Mouse (Mus musculus): Measurements from ENCODE around the gene Sorbs1. TPM values are rescaled to one million over a fixed set of nuclear protein-coding genes. Genes with fewer than 3 reads are reported as not detected.

Sorbs1 gene
- polyA plus RNA-seq, 1 experiment from 2014 or later, result 92.0 TPM

GRCm38 (mm10) chr19:40359712-40360394, 153.7 kb downstream of the Sorbs1 start:
- Histone ChIP-seq H3K27me3 (no peaks in the 10 kb centered on the region), H3K27ac (replicated peaks) (no peak overlapping the region), H3K36me3 (peaks cover 17% of the 10 kb centered on the region), H3K4me2 (no peak overlapping the region), H3K4me1 (replicated peaks) (no peaks in the 10 kb centered on the region), H3K4me3 (no peak overlapping the region), H3K9ac (no peak overlapping the region), H3K9me3 (no peaks in the 10 kb centered on the region)
- no peak for ATAC-seq (ENCODE audit: low FRiP score, low read depth)
- 89% methylated on average over 5 of the region's 5 CpGs for WGBS

GRCm38 (mm10) chr19:40356536-40357522, 156.8 kb downstream of the Sorbs1 start:
- Histone ChIP-seq H3K9me3 (no peaks in the 10 kb centered on the region), H3K27ac (replicated peaks) (no peak overlapping the region), H3K4me3 (no peak overlapping the region), H3K4me1 (replicated peaks) (no peaks in the 10 kb centered on the region), H3K27me3 (no peaks in the 10 kb centered on the region), H3K4me2 (no peak overlapping the region), H3K9ac (no peak overlapping the region), H3K36me3 (0 out of 2 replicates have a peak, but pooled peaks cover 5% of the 10 kb centered on the region)
- ATAC-seq (ENCODE audit: low FRiP score, low read depth), result no peak
- 90% methylated on average over 15 of the region's 15 CpGs for WGBS

- Histone ChIP-seq H3K4me2 (no peak overlapping the region), H3K4me3 (no peak overlapping the region), H3K4me1 (replicated peaks) (peaks cover 4% of the 10 kb centered on the region), H3K9ac (no peak overlapping the region), H3K36me3 (peaks cover 16% of the 10 kb centered on the region; the same call in 1 of the 2 replicates), H3K9me3 (no peaks in the 10 kb centered on the region), H3K27me3 (no peaks in the 10 kb centered on the region), H3K27ac (replicated peaks) (no peak overlapping the region)
- WGBS, result 88% methylated on average over 3 of the region's 3 CpGs
- ATAC-seq (ENCODE audit: low FRiP score, low read depth), result no peak
These were observed 158.5 kb downstream of the Sorbs1 start for GRCm38 (mm10) chr19:40355075-40355474.

DNA sequence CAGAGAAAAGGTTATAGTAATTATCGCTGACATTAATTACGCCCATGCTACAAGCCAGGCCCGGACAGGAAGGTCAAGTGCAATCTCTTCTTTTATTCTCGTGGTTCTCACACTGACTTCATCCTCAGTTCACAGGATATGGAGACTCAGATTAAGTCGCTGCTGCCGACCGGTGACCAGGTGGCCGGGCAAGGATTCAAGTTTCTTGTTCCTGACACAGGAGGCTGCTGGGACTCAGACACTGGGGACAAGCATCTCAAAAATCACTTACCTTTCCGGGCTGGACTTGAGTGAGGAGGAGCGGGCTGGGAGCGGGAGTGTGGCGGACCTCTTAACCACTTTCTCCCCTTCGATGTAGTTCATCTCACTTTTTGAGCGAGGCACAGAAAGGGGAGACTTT, 161.6 kb downstream of the Sorbs1 start:
- Histone ChIP-seq H3K4me1 (replicated peaks) (peaks cover 27% of the 10 kb centered on the region), H3K9ac (no peak overlapping the region), H3K27ac (replicated peaks) (no peak overlapping the region), H3K9me3 (no peaks in the 10 kb centered on the region), H3K36me3 (peaks cover 16% of the 10 kb centered on the region; the same call in 1 of the 2 replicates), H3K4me3 (no peak overlapping the region), H3K27me3 (no peaks in the 10 kb centered on the region), H3K4me2 (no peak overlapping the region)
- 78% methylated on average over 14 of the region's 14 CpGs for WGBS
- ATAC-seq (ENCODE audit: low FRiP score, low read depth), result no peak

DNA sequence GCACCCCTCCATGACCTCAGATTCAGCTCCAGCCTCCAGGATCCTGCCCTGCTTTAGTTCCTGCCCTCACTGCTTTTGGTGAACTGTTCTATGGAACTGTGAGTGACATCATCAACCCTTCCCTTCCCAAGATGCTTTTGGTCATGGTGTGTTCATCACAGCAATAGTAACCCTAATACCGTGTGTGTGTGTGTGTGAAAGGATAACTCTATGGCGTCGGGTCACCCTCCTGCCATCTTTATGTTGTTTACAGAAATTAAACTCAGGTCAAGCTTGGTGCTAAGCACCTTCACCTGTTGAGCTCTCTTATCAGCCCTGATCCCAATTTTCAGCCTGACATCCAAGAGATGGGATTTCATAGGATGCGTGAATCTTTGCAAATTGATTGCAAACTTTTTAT, 162.7 kb downstream of the Sorbs1 start:
- Histone ChIP-seq H3K27me3 (no peaks in the 10 kb centered on the region), H3K9ac (no peak overlapping the region), H3K4me1 (replicated peaks) (peaks cover 32% of the 10 kb centered on the region), H3K9me3 (no peaks in the 10 kb centered on the region), H3K36me3 (peaks cover 16% of the 10 kb centered on the region; the same call in 1 of the 2 replicates), H3K4me2 (no peak overlapping the region), H3K27ac (replicated peaks) (no peak overlapping the region), H3K4me3 (no peak overlapping the region)
- WGBS, result 92% methylated on average over 4 of the region's 4 CpGs
- no peak for ATAC-seq (ENCODE audit: low FRiP score, low read depth)

- 22% methylated on average over 16 of the region's 16 CpGs for WGBS
- H3K4me3 ChIP-seq, result no peak overlapping the region
- H3K27ac ChIP-seq (replicated peaks), result peak overlapping the region; percentile 9; the same call in 1 of the 2 replicates
- peaks cover 16% of the 10 kb centered on the region; the same call in 1 of the 2 replicates for H3K36me3 ChIP-seq
- peak overlapping the region; percentile 17; the same call in 1 of the 2 replicates for H3K4me2 ChIP-seq
- H3K4me1 ChIP-seq (replicated peaks), result peaks cover 32% of the 10 kb centered on the region
- no peak overlapping the region for H3K9ac ChIP-seq
- H3K9me3 ChIP-seq, result no peaks in the 10 kb centered on the region
- no peak for ATAC-seq (ENCODE audit: low FRiP score, low read depth)
- H3K27me3 ChIP-seq, result no peaks in the 10 kb centered on the region
These were observed 163.6 kb downstream of the Sorbs1 start for GRCm38 (mm10) chr19:40349713-40350671.

DNA sequence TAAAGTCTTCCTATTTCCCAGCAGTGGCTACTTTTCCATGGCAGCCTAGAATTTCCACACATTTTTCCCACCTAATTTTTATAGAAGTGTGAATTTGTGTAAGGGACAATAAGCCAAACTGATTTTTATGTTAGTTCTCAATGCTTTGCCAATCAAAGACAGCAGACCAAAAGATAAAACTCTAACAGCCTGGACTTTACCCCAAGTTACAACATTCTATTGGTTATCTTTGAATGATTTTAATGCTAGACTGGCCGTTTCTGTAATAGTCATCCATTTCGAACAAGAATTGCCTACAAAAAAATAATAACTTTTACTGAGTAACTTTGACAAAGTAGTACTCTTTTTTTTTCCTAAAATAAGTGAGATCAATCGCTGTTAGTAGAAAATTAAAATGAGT, 164.3 kb downstream of the Sorbs1 start:
- Histone ChIP-seq H3K27ac (replicated peaks) (peak overlapping the region; percentile 46; the same call in 1 of the 2 replicates), H3K36me3 (peaks cover 16% of the 10 kb centered on the region; the same call in 1 of the 2 replicates), H3K4me1 (replicated peaks) (peaks cover 32% of the 10 kb centered on the region), H3K27me3 (no peaks in the 10 kb centered on the region), H3K4me3 (no peak overlapping the region), H3K9ac (no peak overlapping the region), H3K4me2 (no peak overlapping the region), H3K9me3 (no peaks in the 10 kb centered on the region)
- 65% methylated on average over 3 of the region's 3 CpGs for WGBS
- no peak for ATAC-seq (ENCODE audit: low FRiP score, low read depth)

GRCm38 (mm10) chr19:40348652-40349051, 164.9 kb downstream of the Sorbs1 start:
- no peak for ATAC-seq (ENCODE audit: low FRiP score, low read depth)
- Histone ChIP-seq H3K9ac (no peak overlapping the region), H3K4me1 (replicated peaks) (peaks cover 32% of the 10 kb centered on the region)

DNA sequence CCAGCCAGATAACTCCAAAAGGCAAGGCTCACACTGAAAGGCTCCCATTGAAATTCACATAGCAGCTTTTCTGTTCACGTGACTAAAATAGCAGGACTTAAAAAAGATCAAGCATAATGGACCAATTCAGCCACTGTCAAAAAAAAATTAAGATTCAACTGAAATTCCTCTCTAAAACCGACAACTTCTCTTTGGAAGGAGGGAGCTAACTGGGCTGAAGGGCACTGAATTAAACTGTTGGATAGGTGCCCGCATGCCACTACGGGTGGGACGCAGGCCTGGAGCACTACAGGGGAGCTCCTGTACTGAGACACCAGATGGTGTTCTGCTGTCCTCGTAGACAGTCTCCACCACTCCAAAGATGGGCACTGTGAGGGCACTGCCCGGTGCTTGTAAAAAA, 165.4 kb downstream of the Sorbs1 start:
- H3K27ac ChIP-seq (replicated peaks), result peak overlapping the region; percentile 46
- H3K9ac ChIP-seq, result no peak overlapping the region
- 28% methylated on average over 7 of the region's 7 CpGs for WGBS
- no peaks in the 10 kb centered on the region for H3K27me3 ChIP-seq
- peaks cover 32% of the 10 kb centered on the region for H3K4me1 ChIP-seq (replicated peaks)
- H3K4me2 ChIP-seq, result no peak overlapping the region
- peaks cover 16% of the 10 kb centered on the region; the same call in 1 of the 2 replicates for H3K36me3 ChIP-seq
- no peak overlapping the region for H3K4me3 ChIP-seq
- no peaks in the 10 kb centered on the region for H3K9me3 ChIP-seq
- peak; percentile 84 for ATAC-seq (ENCODE audit: low FRiP score, low read depth)

More at GRCm38 (mm10) chr19:40348652-40349051, 164.9 kb downstream of the Sorbs1 start:
- Histone ChIP-seq H3K4me3 (no peak overlapping the region), H3K27ac (replicated peaks) (peak overlapping the region; percentile 46), H3K4me2 (no peak overlapping the region), H3K9me3 (no peaks in the 10 kb centered on the region), H3K36me3 (peaks cover 16% of the 10 kb centered on the region; the same call in 1 of the 2 replicates), H3K27me3 (no peaks in the 10 kb centered on the region)
- WGBS, result 40% methylated on average over 2 of the region's 2 CpGs

GRCm38 (mm10) chr19:40346908-40347307, 166.7 kb downstream of the Sorbs1 start:
- Histone ChIP-seq H3K4me2 (no peak overlapping the region), H3K4me1 (replicated peaks) (peaks cover 32% of the 10 kb centered on the region), H3K4me3 (no peak overlapping the region), H3K27me3 (no peaks in the 10 kb centered on the region), H3K27ac (replicated peaks) (peak overlapping the region; percentile 13), H3K36me3 (peaks cover 12% of the 10 kb centered on the region; the same call in 1 of the 2 replicates), H3K9me3 (no peaks in the 10 kb centered on the region), H3K9ac (no peak overlapping the region)
- ATAC-seq (ENCODE audit: low FRiP score, low read depth), result no peak
- 84% methylated on average over 3 of the region's 3 CpGs for whole genome bisulfite sequencing

DNA sequence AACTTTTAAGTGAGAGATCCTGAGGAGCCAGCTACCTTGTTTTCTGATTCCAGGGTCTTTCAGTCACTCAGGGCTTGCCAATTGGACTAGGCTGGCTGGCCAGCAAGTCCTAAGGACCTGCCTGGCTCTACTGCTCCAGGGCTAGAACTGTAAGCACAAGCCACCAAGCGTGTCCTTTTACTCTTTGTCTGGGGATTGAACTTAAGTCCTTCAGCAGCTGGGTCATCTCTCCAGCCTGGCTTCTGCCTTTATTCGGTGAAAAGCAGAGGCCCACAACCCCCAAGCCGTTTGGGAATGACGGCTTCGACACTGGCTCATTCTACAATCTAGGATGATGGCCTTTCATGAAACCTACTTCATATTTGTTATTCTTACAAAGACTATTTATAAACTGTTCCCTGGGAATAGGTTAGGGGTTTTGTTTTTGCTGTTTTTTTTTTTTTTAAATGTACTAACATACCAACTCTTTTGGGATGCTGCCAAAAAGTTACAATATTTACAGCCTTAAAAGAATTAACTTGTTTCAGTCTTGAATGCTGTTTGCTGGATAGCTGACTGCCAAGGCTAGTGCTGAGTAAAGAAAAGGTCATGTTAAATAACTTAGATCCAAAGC, 167.2 kb downstream of the Sorbs1 start:
- no peak for ATAC-seq (ENCODE audit: low FRiP score, low read depth)
- Histone ChIP-seq H3K4me3 (no peak overlapping the region), H3K27ac (replicated peaks) (0 out of 2 replicates have a peak overlapping the region, but pooled peaks have one; percentile 32), H3K9ac (no peak overlapping the region), H3K4me2 (no peak overlapping the region), H3K27me3 (no peaks in the 10 kb centered on the region), H3K36me3 (peaks cover 6% of the 10 kb centered on the region; the same call in 1 of the 2 replicates), H3K4me1 (replicated peaks) (peaks cover 32% of the 10 kb centered on the region), H3K9me3 (no peaks in the 10 kb centered on the region)
- 65% methylated on average over 5 of the region's 5 CpGs for WGBS
